Mouse (Mus musculus) testis, adult 2 months (tissue): ENCODE data around the gene Trh.

Experiments used
- CTCF ChIP-seq: fragments of 200-500 bp; IDR thresholded peaks from 2 replicates; pipeline ENCODE4 v1.5.1; 2012; ENCODE audit warnings: low read depth, mild to moderate bottlenecking, inconsistent platforms, low read length, moderate library complexity; ENCODE audit not compliant: control insufficient read depth, insufficient read depth, insufficient replicate concordance
- POLR2A ChIP-seq: fragments of 200-500 bp; IDR thresholded peaks from 2 replicates; pipeline ENCODE4 v1.6.1; 2012; ENCODE audit warnings: low read depth, mild to moderate bottlenecking, inconsistent platforms, low read length, moderate library complexity; ENCODE audit not compliant: control insufficient read depth

DNA sequence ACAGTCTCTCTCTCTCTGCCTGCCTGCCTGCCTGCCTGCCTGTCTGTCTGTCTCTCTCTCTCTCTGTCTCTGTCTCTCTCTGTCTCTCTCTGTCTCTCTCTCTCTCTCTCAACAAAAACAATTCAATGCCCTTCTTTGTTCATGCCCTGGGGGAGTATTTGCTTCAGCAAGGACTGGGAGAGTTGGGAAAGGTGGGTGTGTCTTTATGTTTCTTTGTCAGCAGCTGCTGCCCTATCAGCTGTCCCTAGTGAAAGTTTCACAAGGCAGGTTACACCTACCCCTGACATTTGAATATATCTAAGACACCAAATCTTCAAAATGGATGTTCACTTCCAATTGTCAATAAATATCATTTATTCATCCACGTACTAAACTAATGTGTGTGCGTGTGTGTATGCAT, 14.9 kb downstream of the Trh start:
- TF ChIP-seq CTCF, result no peak
- no peak for TF ChIP-seq POLR2A
